Comparison of ENCODE assay signal across 14 mouse cellular contexts in genomic region chr4:137478306-137478705, GRCm38 (mm10). TPM values are rescaled to one million over a fixed set of nuclear protein-coding genes. Genes with fewer than 3 reads are reported as not detected.
DNase-seq lines count a peak whose midpoint lies in the region; ATAC-seq and TF ChIP-seq lines count a peak whose summit lies in the region.
"Had no signal": no experiment of that assay in that cellular context is flagged by ENCODE, and none has a peak within 500 bp of the region (broad histone marks: within the 10 kb centered on the region; RNA-seq: fewer than 3 reads in every experiment).

No protein-coding gene starts in this region.

- 52% methylated on average over 5 of the region's 5 CpGs for WGBS in lung, embryonic 14.5 days
- 39% methylated on average over 5 of the region's 5 CpGs for WGBS in heart, adult 2 months
- 47% methylated on average over 5 of the region's 5 CpGs for WGBS in liver, embryonic 15.5 days (ENCODE audit: insufficient replicate concordance)

- peaks cover 9% of the 10 kb centered on the region for H3K79me2 ChIP-seq in heart, adult 2 months (replicated peaks; ENCODE audit: control insufficient read depth, insufficient read depth, low read length)

- peaks cover 62% of the 10 kb centered on the region for H3K4me1 ChIP-seq in lung, embryonic 14.5 days (ENCODE audit: insufficient read depth)
- H3K4me1 ChIP-seq in heart, adult 2 months (ENCODE audit: control insufficient read depth, insufficient read depth, low read length) = peaks cover 68% of the 10 kb centered on the region
- peaks cover 73% of the 10 kb centered on the region for H3K4me1 ChIP-seq in liver, embryonic 15.5 days (replicated peaks)

- intact Hi-C loops in heart, adult 2 months (cut with DNase I) = loop anchor here (1.0 kb wide), 2 partner anchors 10 to 20 kb away; no protein-coding TSS in a partner anchor
- intact Hi-C loops in heart, postnatal 25 days (cut with DNase I) = no loop called here

- TF ChIP-seq EP300 in heart, adult 2 months (IDR thresholded peaks at IDR 0.05; ENCODE audit: insufficient read depth, low read depth, low read length) = peak; percentile 97

- DNase-seq in lung, embryonic 14.5 days = peak; percentile 60
- no peak for DNase-seq in lung, adult 18-20 months
- DNase-seq in heart, adult 2 months = peak; percentile 56 to 76
- DNase-seq in heart, postnatal 25 days (ENCODE audit: low spot score) = peak; percentile 58
- no peak for DNase-seq in layer of hippocampus, adult 18-20 months (ENCODE audit: low spot score in 2 of 2)
- no peak for DNase-seq in cerebellum, postnatal 4 days (ENCODE audit: low spot score in 2 of 2)
- DNase-seq: adrenal gland, postnatal 36 days; forebrain, postnatal 0 days; layer of hippocampus, postnatal 36 days had no signal

- H3K4me2 ChIP-seq in lung, embryonic 14.5 days = peak overlapping the region; percentile 25; the same call in 1 of the 2 replicates
- H3K4me2 ChIP-seq in liver, embryonic 15.5 days = no peak overlapping the region
- H3K4me2 ChIP-seq: hindbrain, embryonic 12.5 days had no signal

- no peak overlapping the region for H3K9ac ChIP-seq in lung, embryonic 14.5 days
- peak overlapping the region; percentile 47; the same call in 1 of the 2 replicates for H3K9ac ChIP-seq in heart, adult 2 months (ENCODE audit: low read depth, low read length)
- no peak overlapping the region for H3K9ac ChIP-seq in liver, embryonic 15.5 days
- H3K9ac ChIP-seq: forebrain, postnatal 0 days; hindbrain, embryonic 12.5 days had no signal

- no peak for ATAC-seq in lung, embryonic 14.5 days (ENCODE audit: insufficient read depth)
- peak; percentile 2; the same call in 1 of the 2 replicates for ATAC-seq in liver, embryonic 15.5 days (ENCODE audit: insufficient read depth)
- ATAC-seq: forebrain, postnatal 0 days had no signal

- peak; percentile 65; the same call in 1 of the 2 replicates for TF ChIP-seq POLR2A in heart, adult 2 months (IDR thresholded peaks at IDR 0.05; ENCODE audit: insufficient read depth, low read depth, low read length)

- H3K36me3 ChIP-seq in lung, embryonic 14.5 days (ENCODE audit: insufficient read depth) = no peaks in the 10 kb centered on the region
- H3K36me3 ChIP-seq in heart, adult 2 months (ENCODE audit: control insufficient read depth, insufficient read depth, low read length) = peaks cover 18% of the 10 kb centered on the region
- H3K36me3 ChIP-seq in liver, embryonic 15.5 days (replicated peaks) = no peaks in the 10 kb centered on the region
- H3K36me3 ChIP-seq: hindbrain, embryonic 12.5 days had no signal

- H3K27me3 ChIP-seq in lung, embryonic 14.5 days (ENCODE audit: insufficient read depth, low read length) = no peaks in the 10 kb centered on the region
- H3K27me3 ChIP-seq in heart, adult 2 months (ENCODE audit: control insufficient read depth, insufficient read depth, low read length) = no peaks in the 10 kb centered on the region
- no peaks in the 10 kb centered on the region for H3K27me3 ChIP-seq in liver, embryonic 15.5 days
- H3K27me3 ChIP-seq: hindbrain, embryonic 12.5 days had no signal

- no peak overlapping the region for H3K4me3 ChIP-seq in lung, embryonic 14.5 days (ENCODE audit: low read depth, low read length)
- H3K4me3 ChIP-seq in heart, adult 2 months = peak overlapping the region; percentile 36
- no peak overlapping the region for H3K4me3 ChIP-seq in liver, embryonic 15.5 days (replicated peaks)
- H3K4me3 ChIP-seq: hindbrain, embryonic 12.5 days had no signal

- H3K9me3 ChIP-seq in lung, embryonic 14.5 days (ENCODE audit: low read depth, low read length) = no peaks in the 10 kb centered on the region
- H3K9me3 ChIP-seq in liver, embryonic 15.5 days (replicated peaks) = no peaks in the 10 kb centered on the region
- H3K9me3 ChIP-seq: hindbrain, embryonic 12.5 days had no signal

- H3K27ac ChIP-seq in lung, embryonic 14.5 days (ENCODE audit: low read depth) = peak overlapping the region; percentile 94
- peak overlapping the region; percentile 95 for H3K27ac ChIP-seq in heart, adult 2 months
- H3K27ac ChIP-seq in liver, embryonic 15.5 days (replicated peaks) = no peak overlapping the region
- H3K27ac ChIP-seq: hindbrain, embryonic 12.5 days had no signal

- no peak for TF ChIP-seq CTCF in lung, embryonic 14.5 days (IDR thresholded peaks at IDR 0.05; ENCODE audit: low read depth)
- TF ChIP-seq CTCF in heart, adult 2 months (IDR thresholded peaks at IDR 0.05) = no peak

RNA-seq across cellular contexts. Expression of gene Hspg2, which starts 9.7 kb away (rescaled TPM):
- 51.2 and 58.1 TPM in 2 replicates for polyA plus RNA-seq in lung, embryonic 14.5 days (2014; fragmentation: Nextera tagmentation; extraction: Ambion mirVana)
- total RNA-seq in heart, adult 2 months (2021) = 100 to 1,000 TPM; 174 to 190 TPM
- polyA plus RNA-seq in heart, adult 2 months (2012; rRNA removed) = 86.7 and 114 TPM in 2 replicates
- total RNA-seq in heart, postnatal 25 days (2021) = 100 to 1,000 TPM; 249 to 297 TPM
- polyA plus RNA-seq in liver, embryonic 15.5 days (2015; fragmentation: Nextera tagmentation; extraction: Ambion mirVana) = 3.9 and 5.1 TPM in 2 replicates
- total RNA-seq in layer of hippocampus, adult 18-20 months (2021) = 1 to 10 TPM; 4.2 to 4.3 TPM

RNA-seq across cellular contexts. Expression of gene 1700013G24Rik, which starts 25.2 kb away (rescaled TPM):
- polyA plus RNA-seq in lung, embryonic 14.5 days (2014; fragmentation: Nextera tagmentation; extraction: Ambion mirVana) = not detected in 2 replicates
- total RNA-seq in heart, adult 2 months (2021) = not detected
- 0.38 and 0.57 TPM in 2 replicates for polyA plus RNA-seq in heart, adult 2 months (2012; rRNA removed)
- total RNA-seq in heart, postnatal 25 days (2021) = not detected
- polyA plus RNA-seq in liver, embryonic 15.5 days (2015; fragmentation: Nextera tagmentation; extraction: Ambion mirVana) = not detected in 2 replicates
- total RNA-seq in layer of hippocampus, adult 18-20 months (2021) = not detected
- total RNA-seq: adrenal gland, postnatal 36 days; common myeloid progenitor, adult 5-6 weeks; forebrain, postnatal 0 days; layer of hippocampus, postnatal 36 days had no signal
- polyA plus RNA-seq: forebrain, postnatal 0 days; hindbrain, embryonic 12.5 days; neural tube, embryonic 14.5 days; spleen, adult 2 months had no signal

RNA-seq across cellular contexts. Expression of gene Cela3b, which starts 48.0 kb away (rescaled TPM):
- polyA plus RNA-seq in lung, embryonic 14.5 days (2014; fragmentation: Nextera tagmentation; extraction: Ambion mirVana) = not detected in 2 replicates
- total RNA-seq in heart, adult 2 months (2021) = not detected
- 0.32 TPM in 1 of 2 replicates, not detected in the other for polyA plus RNA-seq in heart, adult 2 months (2012; rRNA removed)
- total RNA-seq in heart, postnatal 25 days (2021) = not detected
- polyA plus RNA-seq in liver, embryonic 15.5 days (2015; fragmentation: Nextera tagmentation; extraction: Ambion mirVana) = 0.18 and 1.0 TPM in 2 replicates
- total RNA-seq in layer of hippocampus, adult 18-20 months (2021) = not detected
- total RNA-seq: adrenal gland, postnatal 36 days; common myeloid progenitor, adult 5-6 weeks; forebrain, postnatal 0 days; layer of hippocampus, postnatal 36 days had no signal
- polyA plus RNA-seq: forebrain, postnatal 0 days; hindbrain, embryonic 12.5 days; neural tube, embryonic 14.5 days had no signal

Comparison
In these comparisons a context has a peak if more than half of its experiments do, and no peak if none do; other contexts are left out.
1. DNase-seq: peak in lung, embryonic 14.5 days (single experiment), heart, adult 2 months (2 of 2) and heart, postnatal 25 days (single experiment); none in lung, adult 18-20 months (0 of 2), layer of hippocampus, adult 18-20 months (0 of 2) and cerebellum, postnatal 4 days (0 of 2).
2. RNA of gene Hspg2, which starts 9.7 kb away (total RNA-seq): 249 to 297 TPM in heart, postnatal 25 days and 174 to 190 TPM in heart, adult 2 months; 4.2 to 4.3 TPM in layer of hippocampus, adult 18-20 months; every median in the first group is over 10 times any median in the second.